Mouse (Mus musculus): ENCODE data around the gene Tmem92.

GRCm38 (mm10) chr11:94729565-94729964, 52.9 kb downstream of the Tmem92 start:
- TF ChIP-seq POLR2A (IDR thresholded peaks at IDR 0.05; ENCODE audit: extremely low read depth, insufficient read depth, low read length) = no peak
- no peak for TF ChIP-seq CTCF (IDR thresholded peaks at IDR 0.05; ENCODE audit: low read depth, low read length)

Measured in liver, adult 2 months (tissue).